Mouse (Mus musculus) bone marrow, adult 2 months (tissue): ENCODE results near the gene Srsf10.

ENCODE experiments used
- CTCF ChIP-seq: fragments of 200-500 bp; IDR thresholded peaks from 2 replicates; pipeline ENCODE4 v1.5.1; 2011; ENCODE audit warnings: low read length, control low read depth; ENCODE audit not compliant: control insufficient read depth, insufficient read depth
- POLR2A ChIP-seq: fragments of 200-500 bp; IDR thresholded peaks from 2 replicates; pipeline ENCODE4 v1.6.1; 2011; ENCODE audit warnings: low read depth, mild to moderate bottlenecking, control low read depth, low read length, borderline replicate concordance; ENCODE audit not compliant: control insufficient read depth

DNA sequence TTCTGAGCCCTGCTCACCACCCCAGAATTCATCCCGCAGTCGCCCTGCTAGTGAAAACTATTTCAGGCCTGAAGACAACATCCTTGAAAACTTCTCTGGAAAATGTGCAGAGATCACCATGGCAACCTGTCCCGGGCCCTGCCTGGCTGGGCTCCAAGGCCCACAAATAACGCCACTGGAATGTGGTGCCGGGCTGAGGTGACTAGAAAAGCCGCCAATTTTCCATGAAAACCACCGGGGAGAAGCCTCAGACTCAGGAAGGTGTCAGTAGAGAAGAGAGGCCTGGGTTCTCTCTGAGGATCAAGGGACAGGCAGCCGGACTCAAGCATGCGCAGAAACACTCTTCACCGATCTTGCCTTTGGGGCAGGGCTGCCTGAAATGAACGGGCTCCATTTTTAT, 27.1 kb upstream of the Srsf10 start:
- TF ChIP-seq POLR2A = no peak
- TF ChIP-seq CTCF = no peak
